Mouse (Mus musculus) myocyte (in vitro differentiated cells): Measurements from ENCODE around the gene Ces2a. TPM values are rescaled to one million over a fixed set of nuclear protein-coding genes. Genes with fewer than 3 reads are reported as not detected.

Experiments
- H3K27me3 ChIP-seq: one replicate; pipeline ENCODE4 v1.6.1; 2011; ENCODE audit not compliant: control insufficient read depth, insufficient read depth, insufficient read length
- H3K36me3 ChIP-seq: one replicate; pipeline ENCODE4 v1.6.1; 2011; ENCODE audit not compliant: control insufficient read depth, insufficient read depth
- H3K4me2 ChIP-seq: one replicate; pipeline ENCODE4 v1.6.1; 2011; ENCODE audit warnings: low read depth, control low read depth
- H3K4me3 ChIP-seq: one replicate; pipeline ENCODE4 v1.5.1; 2011; ENCODE audit warnings: mild to moderate bottlenecking, control low read depth, moderate library complexity
- H3K79me2 ChIP-seq: one replicate; pipeline ENCODE4 v1.6.1; 2011; ENCODE audit not compliant: control insufficient read depth, insufficient read depth
- H3ac ChIP-seq: one replicate; pipeline ENCODE4 v1.6.1; 2011; ENCODE audit not compliant: control insufficient read depth, insufficient read length
- CEBPB ChIP-seq: IDR thresholded peaks from 2 replicates; pipeline ENCODE4 v1.6.1; 2011; ENCODE audit warnings: mild to moderate bottlenecking, moderate library complexity; ENCODE audit not compliant: poor library complexity, insufficient read depth, severe bottlenecking
- E2F4 ChIP-seq: IDR thresholded peaks from one replicate; pipeline ENCODE4 v1.6.1; 2011; ENCODE audit warnings: mild to moderate bottlenecking, control low read depth, moderate library complexity; ENCODE audit not compliant: insufficient read depth
- MAX ChIP-seq: IDR thresholded peaks from one replicate; pipeline ENCODE4 v1.6.1; 2011; ENCODE audit warnings: low read depth, mild to moderate bottlenecking, control low read depth
- MYOD1 ChIP-seq, 3 experiments: IDR thresholded peaks; one replicate each; pipeline ENCODE4 v1.6.1; 2011; ENCODE audit warnings: control low read depth in 2 of 3, low read depth in 2 of 3, mild to moderate bottlenecking in 2 of 3, moderate library complexity in 1 of 3; ENCODE audit not compliant: insufficient read length in 2 of 3, control insufficient read depth in 1 of 3
- MYOG ChIP-seq, 3 experiments: IDR thresholded peaks; one replicate each; pipeline ENCODE4 v1.6.1; 2011; ENCODE audit warnings: control low read depth in 2 of 3, low read depth in 2 of 3, mild to moderate bottlenecking in 2 of 3; ENCODE audit not compliant: insufficient read length in 2 of 3, control insufficient read depth in 1 of 3, insufficient read depth in 1 of 3
- POLR2A ChIP-seq: IDR thresholded peaks from one replicate; pipeline ENCODE4 v1.6.1; 2011; ENCODE audit warnings: low read depth, mild to moderate bottlenecking, control low read depth, moderate library complexity; ENCODE audit not compliant: insufficient read length
- POLR2AphosphoS2 ChIP-seq: IDR thresholded peaks from one replicate; pipeline ENCODE4 v1.6.1; 2011; ENCODE audit warnings: low read depth, control low read depth; ENCODE audit not compliant: insufficient read length
- REST ChIP-seq: IDR thresholded peaks from one replicate; pipeline ENCODE4 v1.6.1; 2011; ENCODE audit warnings: mild to moderate bottlenecking, control low read depth, moderate library complexity; ENCODE audit not compliant: insufficient read depth, insufficient read length
- SRF ChIP-seq: IDR thresholded peaks from one replicate; pipeline ENCODE4 v1.6.1; 2011; ENCODE audit warnings: low read depth; ENCODE audit not compliant: control insufficient read depth, insufficient read length
- TCF12 ChIP-seq: IDR thresholded peaks from one replicate; pipeline ENCODE4 v1.6.1; 2011; ENCODE audit warnings: mild to moderate bottlenecking, control low read depth; ENCODE audit not compliant: poor library complexity, insufficient read depth, severe bottlenecking
- TCF3 ChIP-seq: IDR thresholded peaks from one replicate; pipeline ENCODE4 v1.6.1; 2011; ENCODE audit warnings: low read depth, control low read depth; ENCODE audit not compliant: insufficient read length
- USF1 ChIP-seq: IDR thresholded peaks from one replicate; pipeline ENCODE4 v1.6.1; 2011; ENCODE audit warnings: low read depth, mild to moderate bottlenecking, control low read depth, moderate library complexity
- polyA plus RNA-seq: library from polyadenylated mRNA; unstranded; fragments of >200 nt; fragmentation: generic; extraction: Trizol; gene quantifications from one replicate; pipeline ENCODE4 v1.2.1, GENCODE M21; 2012; ENCODE audit warnings: missing spikeins

The Ces2a gene
- not detected for polyA plus RNA-seq

DNA sequence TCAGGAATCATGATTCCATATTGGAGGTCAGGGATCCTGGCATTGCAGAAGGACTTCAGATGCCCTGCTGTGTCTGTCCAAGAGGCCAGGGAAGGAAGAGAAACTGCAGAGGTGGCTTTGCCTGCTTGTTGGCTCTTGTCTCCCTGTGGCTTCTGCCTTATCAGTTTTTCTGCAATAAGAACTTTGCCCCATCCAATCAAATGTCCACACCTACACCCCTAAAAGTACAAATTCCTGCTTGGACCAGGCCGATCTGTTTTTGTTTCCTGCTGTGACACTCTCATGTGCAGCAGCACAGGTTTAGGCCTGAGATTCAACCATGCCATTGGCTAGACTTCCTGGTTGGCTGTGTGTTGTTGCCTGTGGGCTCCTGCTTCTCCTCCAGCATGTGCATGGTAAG lies at the start of gene Ces2a:
Gene Ces2a (plus strand): TSS at position 251 of the 400 bp plus-strand sequence.
- Histone ChIP-seq H3K4me2 (no peak within 1 kb of the TSS), H3ac (no peak within 1 kb of the TSS), H3K27me3 (no peaks in the 10 kb centered on the region), H3K4me3 (no peak within 1 kb of the TSS), H3K79me2 (no peaks in the 10 kb centered on the region), H3K36me3 (no peaks in the 10 kb centered on the region)
- TF ChIP-seq CEBPB, result no peak
- TF ChIP-seq MAX, result no peak
- TF ChIP-seq MYOD1 (IDR thresholded peaks at IDR 0.05; ENCODE audit: control insufficient read depth in 1 of 3, insufficient read length in 2 of 3, low read depth in 2 of 3), result no peak
- TF ChIP-seq E2F4, result no peak
- TF ChIP-seq POLR2AphosphoS2, result no peak
- TF ChIP-seq SRF, result no peak
- no peak for TF ChIP-seq USF1
- no peak for TF ChIP-seq MYOG (IDR thresholded peaks at IDR 0.05; ENCODE audit: control insufficient read depth in 1 of 3, insufficient read depth in 1 of 3, insufficient read length in 2 of 3, low read depth in 2 of 3)
- TF ChIP-seq TCF3, result no peak
- no peak for TF ChIP-seq REST
- no peak for TF ChIP-seq TCF12
- TF ChIP-seq POLR2A, result no peak

DNA sequence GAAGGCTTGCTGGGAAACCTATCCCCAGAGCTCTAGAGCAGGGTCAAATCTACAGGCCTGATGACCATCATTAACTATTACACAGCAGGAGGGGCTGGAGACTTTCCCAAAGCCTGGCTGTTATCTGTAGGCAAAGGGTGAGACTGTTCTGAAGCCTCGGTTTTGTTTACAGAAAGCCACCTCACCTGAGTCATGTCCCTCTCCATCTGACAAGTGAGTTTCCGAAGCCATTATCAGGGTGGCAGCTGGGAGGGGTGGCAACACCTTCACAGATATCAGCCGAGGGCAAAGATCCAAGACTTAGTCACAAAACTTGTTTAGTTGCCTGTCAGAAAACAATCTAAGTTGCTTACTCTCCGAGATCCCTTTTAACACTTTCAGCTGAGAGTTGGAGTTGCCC lies 45.4 kb upstream of the Ces2a start:
- Histone ChIP-seq H3K27me3 (no peaks in the 10 kb centered on the region), H3K36me3 (no peaks in the 10 kb centered on the region), H3ac (no peak overlapping the region), H3K4me3 (no peak overlapping the region), H3K4me2 (no peak overlapping the region), H3K79me2 (no peaks in the 10 kb centered on the region)
- no peak for TF ChIP-seq TCF3
- no peak for TF ChIP-seq TCF12

DNA sequence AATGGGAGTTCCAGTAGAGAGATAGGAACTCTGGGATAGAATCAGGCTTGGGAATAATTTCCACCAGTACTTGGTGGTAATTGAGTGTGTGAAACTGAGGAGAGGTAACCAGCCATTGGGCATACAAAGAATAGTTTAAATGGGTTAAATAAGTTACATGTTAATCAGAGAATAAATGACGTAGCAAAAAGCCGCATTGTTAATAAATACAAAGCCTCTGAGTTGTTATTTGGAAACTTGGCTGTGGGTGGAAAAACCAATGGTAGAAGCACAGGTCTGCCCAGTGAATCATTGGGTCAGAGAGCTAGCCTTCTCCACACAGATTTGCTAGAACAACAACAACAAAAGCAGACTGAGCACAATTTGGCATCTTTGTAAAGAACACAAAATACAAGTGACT lies 35.2 kb upstream of the Ces2a start:
- no peaks in the 10 kb centered on the region for H3K36me3 ChIP-seq
- H3K79me2 ChIP-seq, result no peaks in the 10 kb centered on the region
- H3K27me3 ChIP-seq, result no peaks in the 10 kb centered on the region
- H3K4me3 ChIP-seq, result no peak overlapping the region
- H3K4me2 ChIP-seq, result no peak overlapping the region
- H3ac ChIP-seq, result no peak overlapping the region
- no peak for TF ChIP-seq MYOG (IDR thresholded peaks at IDR 0.05; ENCODE audit: control insufficient read depth in 1 of 3, insufficient read depth in 1 of 3, insufficient read length in 2 of 3, low read depth in 2 of 3)
- no peak for TF ChIP-seq MAX
- TF ChIP-seq CEBPB, result no peak
- no peak for TF ChIP-seq POLR2A
- no peak for TF ChIP-seq TCF12
- TF ChIP-seq SRF, result no peak
- TF ChIP-seq USF1, result no peak
- no peak for TF ChIP-seq E2F4
- TF ChIP-seq MYOD1 (IDR thresholded peaks at IDR 0.05; ENCODE audit: control insufficient read depth in 1 of 3, insufficient read length in 2 of 3, low read depth in 2 of 3), result no peak
- TF ChIP-seq REST, result no peak
- no peak for TF ChIP-seq POLR2AphosphoS2
- no peak for TF ChIP-seq TCF3

DNA sequence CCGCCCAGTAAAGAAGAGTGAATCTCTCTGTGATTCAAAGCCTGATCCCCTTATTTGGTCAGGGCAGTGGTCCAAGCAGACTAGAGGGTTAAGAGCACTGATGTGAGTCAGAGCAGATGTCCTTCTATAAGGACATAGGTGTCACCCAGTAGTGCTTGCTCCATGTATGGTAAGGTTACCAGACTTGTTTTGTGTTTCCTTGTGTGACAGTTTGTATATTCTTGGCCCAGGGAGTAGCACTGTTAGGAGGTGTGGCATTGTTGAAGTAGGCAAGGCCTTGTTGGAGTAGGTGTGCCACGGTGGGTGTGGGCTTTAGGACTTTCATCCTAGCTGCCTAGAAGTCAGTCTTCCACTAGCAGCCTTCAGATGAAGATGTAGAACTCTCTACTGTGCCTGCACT lies 31.9 kb upstream of the Ces2a start:
- Histone ChIP-seq H3K79me2 (no peaks in the 10 kb centered on the region), H3ac (no peak overlapping the region), H3K4me3 (no peak overlapping the region), H3K36me3 (no peaks in the 10 kb centered on the region), H3K4me2 (no peak overlapping the region), H3K27me3 (no peaks in the 10 kb centered on the region)
- TF ChIP-seq USF1, result no peak
- TF ChIP-seq MAX, result no peak
- TF ChIP-seq POLR2AphosphoS2, result no peak
- no peak for TF ChIP-seq E2F4
- no peak for TF ChIP-seq MYOD1 (IDR thresholded peaks at IDR 0.05; ENCODE audit: control insufficient read depth in 1 of 3, insufficient read length in 2 of 3, low read depth in 2 of 3)
- no peak for TF ChIP-seq CEBPB
- no peak for TF ChIP-seq POLR2A
- TF ChIP-seq TCF3, result no peak
- TF ChIP-seq MYOG (IDR thresholded peaks at IDR 0.05; ENCODE audit: control insufficient read depth in 1 of 3, insufficient read depth in 1 of 3, insufficient read length in 2 of 3, low read depth in 2 of 3), result no peak
- TF ChIP-seq SRF, result no peak
- TF ChIP-seq REST, result no peak
- TF ChIP-seq TCF12, result no peak

DNA sequence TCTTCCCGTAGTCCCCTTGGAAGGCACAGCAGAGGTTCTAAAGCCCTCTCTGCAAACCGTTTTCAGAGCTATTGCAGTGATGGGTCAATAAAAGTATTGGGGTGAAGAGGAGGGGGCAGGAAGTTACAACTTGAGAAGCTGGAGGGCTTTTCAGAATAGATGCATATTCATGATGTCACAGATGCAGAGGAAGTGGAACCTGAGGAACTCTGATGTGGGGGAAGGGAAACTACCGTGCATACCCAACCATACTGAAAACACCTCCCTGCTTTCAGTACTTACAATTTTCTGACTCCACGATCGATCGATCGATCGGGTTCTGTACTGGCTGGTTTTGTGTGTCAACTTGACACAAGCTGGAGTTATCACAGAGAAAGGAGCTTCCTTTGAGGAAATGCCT lies 12.6 kb upstream of the Ces2a start:
- H3K4me3 ChIP-seq, result no peak overlapping the region

More for the DNA sequence above, 12.6 kb upstream of the Ces2a start:
- no peaks in the 10 kb centered on the region for H3K79me2 ChIP-seq
- H3K4me2 ChIP-seq, result no peak overlapping the region
- H3K36me3 ChIP-seq, result no peaks in the 10 kb centered on the region
- H3K27me3 ChIP-seq, result no peaks in the 10 kb centered on the region
- no peak overlapping the region for H3ac ChIP-seq
- TF ChIP-seq TCF12 (no peak), REST (no peak), MYOD1 (IDR thresholded peaks at IDR 0.05; ENCODE audit: control insufficient read depth in 1 of 3, insufficient read length in 2 of 3, low read depth in 2 of 3) (no peak), TCF3 (no peak), E2F4 (no peak), POLR2A (no peak), SRF (no peak), MAX (no peak), POLR2AphosphoS2 (no peak), CEBPB (no peak)
